Mouse (Mus musculus) CH12.LX (cell line): ENCODE measurements around the gene Taar6. TPM values are rescaled to one million over a fixed set of nuclear protein-coding genes. Genes with fewer than 3 reads are reported as not detected.
A peak's percentile ranks its signal among the peaks of the same experiment; 100 is the strongest.

ENCODE experiments used
- DNase-seq: peaks from one replicate; pipeline ENCODE4 v3.0.0-alpha.2; 2013; ENCODE audit errors: extremely low read depth
- H3K27ac ChIP-seq: 2 replicates; pipeline ENCODE4 v1.5.1; 2012; ENCODE audit warnings: low read depth, mild to moderate bottlenecking, control low read depth, moderate library complexity; ENCODE audit not compliant: insufficient read depth
- H3K27me3 ChIP-seq: replicated peaks from 2 replicates; pipeline ENCODE3; 2012; ENCODE audit warnings: inconsistent platforms
- H3K36me3 ChIP-seq, 2 experiments: replicated peaks in 1 of 2; 2 replicates each; pipeline versions ENCODE3 to v1.6.1; 2012; ENCODE audit warnings: inconsistent platforms in 1 of 2, low read length in 1 of 2, mild to moderate bottlenecking in 1 of 2, mixed read lengths in 1 of 2, moderate library complexity in 1 of 2; ENCODE audit not compliant: control insufficient read depth in 1 of 2, insufficient read depth in 1 of 2
- H3K4me1 ChIP-seq, 2 experiments: 2 replicates each; pipeline ENCODE4 v1.6.1; 2012; ENCODE audit warnings: inconsistent platforms in 1 of 2, moderate library complexity in 1 of 2; ENCODE audit not compliant: insufficient read depth in 2 of 2, control insufficient read depth in 1 of 2
- H3K4me2 ChIP-seq: 2 replicates; pipeline ENCODE4 v1.6.1; 2012; ENCODE audit warnings: low read depth, mild to moderate bottlenecking, control low read depth; ENCODE audit not compliant: poor library complexity, insufficient read depth, severe bottlenecking
- H3K4me3 ChIP-seq, 3 experiments: fragments of 150-350 bp in 1 of 3; sonication (generic) in 1 of 3; replicated peaks in 1 of 3; 2 replicates each; pipeline versions ENCODE3 to v1.5.1; 2011 to 2012; ENCODE audit warnings: low read depth in 2 of 3, low read length in 2 of 3, mild to moderate bottlenecking in 2 of 3, moderate library complexity in 2 of 3, control low read depth in 1 of 3, improper control_type of control experiment in 1 of 3, inconsistent platforms in 1 of 3, mixed read lengths in 1 of 3; ENCODE audit not compliant: poor library complexity in 1 of 3
- H3K79me2 ChIP-seq: replicated peaks from 2 replicates; pipeline ENCODE4 v1.6.1; 2012; ENCODE audit warnings: mild to moderate bottlenecking, moderate library complexity; ENCODE audit not compliant: control insufficient read depth, poor library complexity, insufficient read depth, severe bottlenecking; ENCODE audit errors: extremely low read depth
- H3K9ac ChIP-seq: 2 replicates; pipeline ENCODE4 v1.6.1; 2012; ENCODE audit warnings: low read depth, mild to moderate bottlenecking, control low read depth, moderate library complexity; ENCODE audit not compliant: insufficient read depth
- H3K9me3 ChIP-seq: replicated peaks from 2 replicates; pipeline ENCODE3; 2012; ENCODE audit warnings: low read length, inconsistent platforms, mixed read lengths
- CTCF ChIP-seq, 2 experiments: IDR thresholded peaks in 1 of 2; conservative IDR thresholded peaks in 1 of 2; 2 replicates each; pipeline ENCODE4 v1.5.1; 2011 to 2012; ENCODE audit warnings: low read depth in 2 of 2, low read length in 2 of 2, improper control_type of control experiment in 1 of 2, inconsistent platforms in 1 of 2, mild to moderate bottlenecking in 1 of 2, moderate library complexity in 1 of 2
- ELF1 ChIP-seq: IDR thresholded peaks from 2 replicates; pipeline ENCODE4 v1.6.1; 2014; ENCODE audit warnings: low read depth, mild to moderate bottlenecking, inconsistent platforms, low read length, improper control_type of control experiment
- HCFC1 ChIP-seq: IDR thresholded peaks from 2 replicates; pipeline ENCODE4 v1.6.1; 2012; ENCODE audit warnings: low read depth, mild to moderate bottlenecking, inconsistent platforms, low read length, improper control_type of control experiment
- JUN ChIP-seq: IDR thresholded peaks from 2 replicates; pipeline ENCODE4 v1.6.1; 2011; ENCODE audit warnings: low read depth, mild to moderate bottlenecking, low read length, improper control_type of control experiment, moderate library complexity; ENCODE audit not compliant: insufficient read depth
- JUND ChIP-seq: conservative IDR thresholded peaks from 2 replicates; pipeline ENCODE4 v1.6.1; 2011; ENCODE audit warnings: low read depth, low read length, improper control_type of control experiment
- MAX ChIP-seq: IDR thresholded peaks from 2 replicates; pipeline ENCODE4 v1.6.1; 2011; ENCODE audit warnings: low read length, improper control_type of control experiment
- MAZ ChIP-seq: IDR thresholded peaks from 2 replicates; pipeline ENCODE4 v1.6.1; 2012; ENCODE audit warnings: low read depth, mild to moderate bottlenecking, inconsistent platforms, low read length, improper control_type of control experiment, moderate library complexity
- MEF2A ChIP-seq: IDR thresholded peaks from 2 replicates; pipeline ENCODE4 v1.6.1; 2014; ENCODE audit warnings: low read depth, mild to moderate bottlenecking, inconsistent platforms, low read length, improper control_type of control experiment, borderline replicate concordance
- MYC ChIP-seq: IDR thresholded peaks from 2 replicates; pipeline ENCODE4 v1.6.1; 2011; ENCODE audit warnings: low read depth, mild to moderate bottlenecking, improper control_type of control experiment, low read length
- POLR2AphosphoS2 ChIP-seq: IDR thresholded peaks from 2 replicates; pipeline ENCODE4 v1.6.1; 2011; ENCODE audit warnings: low read depth, low read length, improper control_type of control experiment
- RAD21 ChIP-seq: IDR thresholded peaks from 2 replicates; pipeline ENCODE4 v1.6.1; 2011; ENCODE audit warnings: low read depth, mild to moderate bottlenecking, low read length, improper control_type of control experiment, moderate library complexity
- SIN3A ChIP-seq: IDR thresholded peaks from 2 replicates; pipeline ENCODE4 v1.6.1; 2012; ENCODE audit warnings: low read length, improper control_type of control experiment, inconsistent platforms
- SMC3 ChIP-seq: IDR thresholded peaks from 2 replicates; pipeline ENCODE4 v1.6.1; 2011; ENCODE audit warnings: low read depth, low read length, improper control_type of control experiment
- TBP ChIP-seq: conservative IDR thresholded peaks from 2 replicates; pipeline ENCODE4 v1.6.1; 2011; ENCODE audit warnings: low read depth, low read length, improper control_type of control experiment
- UBTF ChIP-seq: IDR thresholded peaks from 2 replicates; pipeline ENCODE4 v1.6.1; 2012; ENCODE audit warnings: low read depth, mild to moderate bottlenecking, inconsistent platforms, low read length, improper control_type of control experiment, moderate library complexity
- USF2 ChIP-seq: conservative IDR thresholded peaks from 2 replicates; pipeline ENCODE4 v1.6.1; 2011; ENCODE audit warnings: low read depth, low read length, improper control_type of control experiment
- dilution Hi-C: fragments of 300-500 bp; cut with MboI; formaldehyde crosslinking; loops from 2 replicates; pipeline ENCODE4 v1.14.3; 2020; ENCODE audit warnings: low sequenced_read_pairs; ENCODE audit not compliant: extremely low pct_unique_long_range_greater_than_20kb, extremely low pct_ligation_motif_present
- in situ Hi-C: fragments of 300-500 bp; cut with MboI; formaldehyde crosslinking; loops from 3 replicates; pipeline ENCODE4 v1.14.3; 2019; ENCODE audit warnings: low sequenced_read_pairs, low pct_ligation_motif_present, low pct_unique_long_range_greater_than_20kb, mixed read lengths
- polyA plus RNA-seq: library from polyadenylated mRNA; unstranded; fragments of >175 nt; gene quantifications from 2 replicates; pipeline ENCODE4 v1.2.1, GENCODE M21; 2012; ENCODE audit warnings: low read depth; ENCODE audit not compliant: insufficient read length
- total RNA-seq, 2 experiments: library from RNA; depleted of rRNA; stranded (reverse); fragments of 300-350 nt in 1 of 2; fragments of >200 nt in 1 of 2; gene quantifications; 2 replicates each; pipeline ENCODE4 v1.2.3; 2012 to 2014

Taar6 gene
- total and polyA plus RNA-seq, 3 experiments = not detected

GRCm38 (mm10) chr10:23942465-23942864 lies 43.0 kb downstream of the Taar6 start:
- in situ Hi-C loops = no loop called here
- DNase-seq = peak; percentile 17

GRCm38 (mm10) chr10:23938312-23938711 lies 47.1 kb downstream of the Taar6 start, which contains the start of gene Taar2:
Gene Taar2 (plus strand): TSS chr10:23938572.
- no peaks in the 10 kb centered on the region for H3K9me3 ChIP-seq
- dilution Hi-C loops (no loop called here), in situ Hi-C loops (no loop called here)
- no peak for DNase-seq
- no peak for TF ChIP-seq ELF1
- TF ChIP-seq MYC = no peak
- TF ChIP-seq MAZ = no peak
- no peak for TF ChIP-seq HCFC1
- TF ChIP-seq USF2 = no peak
- no peak for TF ChIP-seq POLR2AphosphoS2
- TF ChIP-seq TBP = no peak
- no peaks in the 10 kb centered on the region for H3K79me2 ChIP-seq
- H3K4me1 ChIP-seq = no peaks in the 10 kb centered on the region
- H3K36me3 ChIP-seq = no peaks in the 10 kb centered on the region
- H3K27me3 ChIP-seq = no peaks in the 10 kb centered on the region
- no peak within 1 kb of the TSS; the same call in 1 of the 2 replicates for H3K4me2 ChIP-seq
- no peak within 1 kb of the TSS for H3K27ac ChIP-seq
- no peak within 1 kb of the TSS for H3K4me3 ChIP-seq
- no peak within 1 kb of the TSS for H3K9ac ChIP-seq

More at GRCm38 (mm10) chr10:23942465-23942864, 43.0 kb downstream of the Taar6 start:
- dilution Hi-C loops = no loop called here
- TF ChIP-seq JUN = no peak
- no peak for TF ChIP-seq UBTF
- no peak for TF ChIP-seq SIN3A
- no peak for TF ChIP-seq JUND
- no peak for TF ChIP-seq MAX
- peak; percentile 30 for TF ChIP-seq RAD21
- no peak for TF ChIP-seq MEF2A
- TF ChIP-seq CTCF (conservative IDR thresholded peaks at IDR 0.05 in 1 of 2, IDR thresholded peaks at IDR 0.05 in 1 of 2; ENCODE audit: low read depth in 2 of 2, low read length in 2 of 2) = peak; percentile 45 to 51
- TF ChIP-seq SMC3 = peak; percentile 45
- no peak for TF ChIP-seq MYC
- TF ChIP-seq, all 38 proteins: peak for 3
- Histone ChIP-seq H3K79me2 (no peaks in the 10 kb centered on the region), H3K4me1 (no peaks in the 10 kb centered on the region), H3K27ac (no peak overlapping the region), H3K9me3 (no peaks in the 10 kb centered on the region), H3K27me3 (no peaks in the 10 kb centered on the region), H3K4me3 (no peak overlapping the region), H3K9ac (no peak overlapping the region), H3K36me3 (no peaks in the 10 kb centered on the region), H3K4me2 (no peak overlapping the region)
